Mouse (Mus musculus): Measurements from ENCODE around the gene Akr1b10.
"Not testable (repeated sequence)": the region's sequence is repeated elsewhere in the genome, so short reads cannot be mapped to it uniquely, and the experiment has no call there.

Akr1b10 gene

GRCm38 (mm10) chr6:34384110-34384661, at the start of gene Akr1b10:
Akr1b10 (plus strand) TSS chr6:34384218.
- peak; percentile 75 for ATAC-seq (ENCODE audit: insufficient number of reproducible peaks, low FRiP score, low TSS enrichment)

GRCm38 (mm10) chr6:34334673-34335072, 49.3 kb upstream of the Akr1b10 start:
- ATAC-seq (ENCODE audit: insufficient number of reproducible peaks, low FRiP score, low TSS enrichment), result no peak

GRCm38 (mm10) chr6:34337799-34338198, 46.2 kb upstream of the Akr1b10 start:
- ATAC-seq (ENCODE audit: insufficient number of reproducible peaks, low FRiP score, low TSS enrichment), result no peak

DNA sequence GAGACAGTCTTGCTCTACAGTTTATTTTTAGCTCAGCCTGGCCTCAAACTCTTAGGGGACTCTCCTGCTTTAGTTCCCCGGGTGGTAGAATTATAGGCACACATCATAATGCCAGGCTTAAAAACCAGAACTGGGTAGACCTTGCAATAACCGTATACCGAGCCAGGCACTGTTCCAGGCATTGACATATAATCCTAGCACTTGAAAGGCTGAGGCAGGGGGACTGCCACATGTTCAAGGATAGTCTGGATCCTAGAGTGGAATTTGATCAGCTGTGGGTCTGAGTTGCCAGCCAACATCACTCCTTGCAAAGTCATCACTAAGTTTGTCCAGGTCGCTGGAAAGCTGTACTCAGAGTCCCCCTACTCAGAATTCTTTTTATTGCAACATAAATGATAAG, 42.0 kb upstream of the Akr1b10 start:
- no peak for ATAC-seq (ENCODE audit: insufficient number of reproducible peaks, low FRiP score, low TSS enrichment)

DNA sequence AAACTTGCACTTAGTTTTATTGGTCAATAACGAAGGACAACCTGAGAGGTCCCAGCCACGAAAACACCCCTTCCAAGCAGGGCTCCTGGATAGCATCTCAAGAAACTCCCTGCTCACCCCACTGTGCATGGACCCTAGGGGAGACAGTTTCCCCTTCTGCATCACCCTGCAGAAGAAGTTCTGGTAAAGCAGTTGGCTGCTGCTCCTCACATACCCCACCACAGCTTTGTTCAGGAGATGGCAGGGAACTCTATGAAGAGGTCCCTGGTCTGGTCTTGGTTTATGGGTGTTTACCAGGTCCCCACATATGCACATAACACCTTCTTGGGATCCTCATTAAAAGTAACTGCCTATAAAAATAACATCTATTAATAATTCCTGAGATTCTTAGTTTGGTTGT, 41.5 kb upstream of the Akr1b10 start:
- ATAC-seq (ENCODE audit: insufficient number of reproducible peaks, low FRiP score, low TSS enrichment), result no peak

GRCm38 (mm10) chr6:34343426-34343825, 40.6 kb upstream of the Akr1b10 start:
- no peak for ATAC-seq (ENCODE audit: insufficient number of reproducible peaks, low FRiP score, low TSS enrichment)

GRCm38 (mm10) chr6:34344135-34344850, 39.7 kb upstream of the Akr1b10 start:
- no peak for ATAC-seq (ENCODE audit: insufficient number of reproducible peaks, low FRiP score, low TSS enrichment)

DNA sequence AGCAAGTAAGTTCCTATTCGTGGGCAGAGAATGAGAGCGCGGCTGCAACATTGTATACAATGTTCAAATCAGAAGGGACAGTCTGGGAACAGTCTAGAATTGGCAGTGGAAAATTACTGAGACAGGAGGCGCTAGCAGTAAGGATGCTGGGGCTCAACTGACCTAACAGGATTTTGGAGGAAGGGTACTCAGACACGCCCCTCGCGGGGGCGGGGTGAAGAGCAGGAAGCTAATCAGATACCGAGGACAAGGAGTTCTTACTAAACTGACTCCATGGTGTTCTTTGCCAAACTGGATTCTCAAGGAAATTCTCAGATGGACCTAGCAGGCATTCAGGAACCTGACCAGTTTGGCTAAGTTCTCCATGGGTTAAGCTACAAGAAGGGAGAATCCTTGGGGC, 39.1 kb upstream of the Akr1b10 start:
- ATAC-seq (ENCODE audit: insufficient number of reproducible peaks, low FRiP score, low TSS enrichment), result no peak

DNA sequence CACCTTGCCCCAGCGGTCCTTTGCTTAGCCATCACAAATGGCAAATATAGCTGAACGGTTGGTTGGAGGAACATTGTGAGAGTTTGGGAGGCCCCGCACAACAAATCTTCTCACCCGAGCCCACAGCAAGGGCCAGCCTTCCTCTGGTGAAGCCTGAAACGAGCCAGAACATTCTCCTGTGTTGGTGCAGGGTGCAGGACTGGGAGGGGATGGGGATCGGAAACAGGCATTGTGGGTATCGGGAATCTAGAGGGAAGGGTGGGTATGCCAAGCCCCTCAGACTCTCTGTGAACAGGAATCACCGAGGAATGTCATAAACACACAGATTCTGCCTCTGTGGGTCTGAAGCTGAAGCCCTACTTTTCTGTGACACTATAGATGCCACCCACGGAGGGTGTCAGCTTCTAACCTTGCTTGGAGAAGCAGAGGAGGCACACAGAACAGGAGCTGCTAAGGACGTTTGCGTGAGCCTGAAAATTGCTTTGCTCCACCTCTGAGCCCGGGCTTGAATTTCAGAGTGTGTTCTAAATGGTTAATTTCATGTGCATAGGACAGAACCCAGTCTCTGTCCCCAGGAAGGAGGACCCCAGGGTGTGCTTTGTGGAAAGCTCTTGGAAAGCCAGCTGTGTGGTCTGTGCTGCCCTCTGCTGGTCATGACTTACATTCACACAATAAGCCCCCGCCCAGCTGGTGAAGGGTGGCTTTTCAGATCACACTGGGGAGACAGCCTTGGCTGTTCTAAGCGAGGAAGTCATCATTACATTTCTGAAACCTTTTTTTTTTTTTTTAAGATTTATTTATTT, 37.7 kb upstream of the Akr1b10 start:
- ATAC-seq (ENCODE audit: insufficient number of reproducible peaks, low FRiP score, low TSS enrichment), result peak; percentile 52; the same call in 1 of the 2 replicates

DNA sequence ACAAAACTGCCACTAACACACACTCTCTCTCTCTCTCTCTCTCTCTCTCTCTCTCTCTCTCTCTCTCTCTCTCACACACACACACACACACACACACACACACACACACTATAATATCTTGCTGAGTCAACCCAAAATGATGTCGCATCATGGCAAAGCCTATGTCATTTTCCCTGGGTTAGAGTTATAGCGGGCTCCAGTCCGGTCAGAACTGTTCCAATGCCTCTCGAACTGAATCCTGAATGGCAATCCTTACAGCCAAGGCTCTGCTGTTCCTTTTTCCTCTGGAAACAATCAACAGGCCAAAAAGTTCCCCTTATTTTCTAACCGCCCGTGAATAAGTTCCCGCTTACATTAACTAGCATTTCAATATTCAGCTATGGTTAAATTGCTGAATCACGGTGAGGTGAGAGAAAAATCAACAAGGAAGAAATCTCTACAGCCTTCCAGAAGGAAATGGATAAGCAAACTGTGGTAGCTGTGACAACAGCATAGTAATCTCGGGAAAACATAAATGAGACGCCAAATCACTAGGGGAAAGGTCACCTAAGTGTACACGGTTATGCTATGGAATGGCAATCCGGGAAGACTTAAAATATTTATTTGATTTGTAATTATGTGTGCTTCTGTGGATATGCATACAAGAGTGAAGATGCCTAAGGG, 33.9 kb upstream of the Akr1b10 start:
- ATAC-seq (ENCODE audit: insufficient number of reproducible peaks, low FRiP score, low TSS enrichment), result no peak

DNA sequence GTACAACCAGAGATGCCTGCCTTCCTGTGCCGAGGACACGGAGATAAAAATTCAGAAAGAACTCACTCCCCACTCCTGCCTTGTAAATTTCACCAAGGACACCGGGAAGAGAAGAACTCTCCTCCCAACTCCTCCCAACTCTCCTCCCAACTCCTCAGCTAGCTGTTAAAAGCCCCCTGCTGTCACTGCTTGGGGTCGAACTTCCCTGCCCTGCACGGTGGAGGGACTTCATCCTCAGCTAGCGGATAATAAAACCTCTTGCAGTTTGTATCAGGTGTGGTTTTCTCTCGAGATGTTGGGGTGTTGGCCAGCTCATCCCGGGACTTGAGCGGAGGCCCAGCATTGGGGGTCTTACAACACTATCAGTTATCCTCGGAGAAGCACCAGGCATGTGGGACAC, 32.5 kb upstream of the Akr1b10 start:
- ATAC-seq (ENCODE audit: insufficient number of reproducible peaks, low FRiP score, low TSS enrichment), result not testable (repeated sequence)

GRCm38 (mm10) chr6:34352401-34352800, 31.6 kb upstream of the Akr1b10 start:
- no peak for ATAC-seq (ENCODE audit: insufficient number of reproducible peaks, low FRiP score, low TSS enrichment)

- ATAC-seq (ENCODE audit: insufficient number of reproducible peaks, low FRiP score, low TSS enrichment), result peak; percentile 69
These were observed 30.2 kb upstream of the Akr1b10 start, which contains the start of gene Akr1b8 for GRCm38 (mm10) chr6:34353658-34354353. Akr1b8 (plus strand) TSS chr6:34354119.

- no peak for ATAC-seq (ENCODE audit: insufficient number of reproducible peaks, low FRiP score, low TSS enrichment)
These were observed 29.4 kb upstream of the Akr1b10 start for GRCm38 (mm10) chr6:34354354-34355348.

DNA sequence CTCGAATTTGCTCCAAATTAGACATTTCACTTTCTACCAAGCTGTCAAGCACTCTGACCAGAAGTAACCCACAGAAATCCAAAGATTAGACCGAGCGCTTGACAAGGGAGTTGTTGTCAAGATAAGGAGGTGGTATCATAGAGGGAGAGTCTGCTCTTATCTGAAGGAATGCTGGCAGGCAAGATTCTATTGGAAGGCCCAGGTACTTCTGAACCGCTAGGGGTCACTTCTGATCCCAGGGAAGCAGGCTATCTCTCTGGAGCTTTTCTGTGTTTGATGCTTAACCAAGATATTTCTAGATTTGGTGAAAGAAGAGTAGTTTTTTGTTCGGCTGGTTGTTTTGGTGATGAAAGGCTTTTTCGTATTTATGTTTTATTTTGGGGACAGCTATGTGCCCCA, 28.7 kb upstream of the Akr1b10 start:
- ATAC-seq (ENCODE audit: insufficient number of reproducible peaks, low FRiP score, low TSS enrichment), result no peak

DNA sequence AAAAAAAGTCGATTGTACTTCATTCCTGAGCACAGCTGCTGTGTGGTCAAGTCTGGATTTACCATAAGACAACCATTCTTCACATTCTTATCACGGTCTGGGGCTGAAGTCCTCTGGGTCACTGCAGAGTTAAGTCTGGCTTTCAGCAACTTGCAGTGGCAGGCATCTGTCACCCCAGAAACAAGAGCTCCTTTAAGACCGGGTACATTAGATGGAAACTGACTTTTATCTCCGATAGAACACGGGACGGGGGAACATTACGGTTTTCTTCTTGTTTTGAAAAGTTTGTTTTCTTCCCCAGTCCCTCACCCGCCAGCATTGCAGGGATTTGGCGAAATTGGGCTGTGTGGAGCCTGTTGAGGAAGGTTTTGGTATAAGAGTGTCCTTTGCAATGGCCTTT, 28.2 kb upstream of the Akr1b10 start:
- ATAC-seq (ENCODE audit: insufficient number of reproducible peaks, low FRiP score, low TSS enrichment), result no peak

GRCm38 (mm10) chr6:34364217-34365136, 19.5 kb upstream of the Akr1b10 start:
- no peak for ATAC-seq (ENCODE audit: insufficient number of reproducible peaks, low FRiP score, low TSS enrichment)

- ATAC-seq (ENCODE audit: insufficient number of reproducible peaks, low FRiP score, low TSS enrichment), result no peak
These were observed 16.0 kb upstream of the Akr1b10 start for GRCm38 (mm10) chr6:34367998-34368397.

Data from cerebellum, adult (tissue).